Mouse (Mus musculus): ENCODE data around the gene Vmn2r82. TPM values are rescaled to one million over a fixed set of nuclear protein-coding genes. Genes with fewer than 3 reads are reported as not detected.

Gene Vmn2r82
- not detected in 2 replicates for polyA plus RNA-seq (2012; rRNA removed)

GRCm38 (mm10) chr10:79356220-79356619 is at the start of gene Vmn2r82:
Vmn2r82 (plus strand) TSS chr10:79356520.

Other genes with a start within 250 kb of the Vmn2r82 start
- not detected in 2 replicates for gene Vmn2r80, start 207.8 kb upstream of the Vmn2r82 start, polyA plus RNA-seq (2012; rRNA removed)
- gene Vmn2r81, start 108.8 kb upstream of the Vmn2r82 start, polyA plus RNA-seq (2012; rRNA removed), result not detected in 2 replicates
- gene Vmn2r83, start 112.2 kb downstream of the Vmn2r82 start, polyA plus RNA-seq (2012; rRNA removed), result not detected in 2 replicates
- 46.8 and 52.3 TPM in 2 replicates for gene Plpp2, start 177.3 kb downstream of the Vmn2r82 start, polyA plus RNA-seq (2012; rRNA removed)
- 205 and 206 TPM in 2 replicates for gene Mier2, start 198.7 kb downstream of the Vmn2r82 start, polyA plus RNA-seq (2012; rRNA removed)
- gene Theg, start 230.8 kb downstream of the Vmn2r82 start, polyA plus RNA-seq (2012; rRNA removed), result not detected in 2 replicates